Mouse (Mus musculus) spleen, adult 2 months (tissue): ENCODE measurements around the gene Gm11639. TPM values are rescaled to one million over a fixed set of nuclear protein-coding genes. Genes with fewer than 3 reads are reported as not detected.
"Not testable (repeated sequence)": the region's sequence is repeated elsewhere in the genome, so short reads cannot be mapped to it uniquely, and the experiment has no call there.

Source experiments
- DNase-seq, 2 experiments: peaks; one replicate each; pipeline versions ENCODE4 v3.0.0 to v3.0.0-alpha.2; 2012 to 2021; ENCODE audit warnings: low spot score in 2 of 2, low read depth in 1 of 2
- H3K27ac ChIP-seq: fragments of 200-500 bp; 2 replicates; pipeline ENCODE4 v1.5.1; 2012; ENCODE audit warnings: low read length, inconsistent platforms; ENCODE audit not compliant: insufficient read depth
- H3K27me3 ChIP-seq: fragments of 200-500 bp; 2 replicates; pipeline ENCODE4 v1.6.1; 2012; ENCODE audit warnings: mild to moderate bottlenecking, moderate library complexity, low read length, inconsistent platforms; ENCODE audit not compliant: control insufficient read depth, insufficient read depth
- H3K36me3 ChIP-seq: fragments of 200-500 bp; 2 replicates; pipeline ENCODE4 v1.6.1; 2012; ENCODE audit warnings: mild to moderate bottlenecking, low read length, inconsistent platforms; ENCODE audit not compliant: control insufficient read depth, insufficient read depth
- H3K4me1 ChIP-seq: fragments of 200-500 bp; 2 replicates; pipeline ENCODE4 v1.6.1; 2011; ENCODE audit warnings: inconsistent platforms; ENCODE audit not compliant: control insufficient read depth, insufficient read depth, insufficient read length
- H3K4me3 ChIP-seq: fragments of 200-500 bp; 2 replicates; pipeline ENCODE4 v1.5.1; 2011; ENCODE audit warnings: mild to moderate bottlenecking, inconsistent platforms; ENCODE audit not compliant: insufficient read depth, insufficient read length; ENCODE audit errors: extremely low read depth
- CTCF ChIP-seq: fragments of 200-500 bp; IDR thresholded peaks from 2 replicates; pipeline ENCODE4 v1.5.1; 2011; ENCODE audit warnings: mild to moderate bottlenecking, inconsistent platforms; ENCODE audit not compliant: insufficient read depth, insufficient read length, insufficient replicate concordance; ENCODE audit errors: extremely low read depth
- POLR2A ChIP-seq: fragments of 200-500 bp; IDR thresholded peaks from 2 replicates; pipeline ENCODE4 v1.6.1; 2011; ENCODE audit warnings: low read depth, low read length, inconsistent platforms
- WGBS: fragments of 180-500 bp; shearing (Covaris S2); methylation state at CpG from one replicate; pipeline ENCODE4 v1.1.7; 2018; 5-methylcytosine and 5-hydroxymethylcytosine counted together
- polyA plus RNA-seq: library from polyadenylated mRNA; depleted of rRNA; stranded (reverse); fragments of >200 nt; gene quantifications from 2 replicates; pipeline ENCODE4 v1.2.3, GENCODE M21; 2012

The Gm11639 gene
- polyA plus RNA-seq, 1 experiment, result not detected

DNA sequence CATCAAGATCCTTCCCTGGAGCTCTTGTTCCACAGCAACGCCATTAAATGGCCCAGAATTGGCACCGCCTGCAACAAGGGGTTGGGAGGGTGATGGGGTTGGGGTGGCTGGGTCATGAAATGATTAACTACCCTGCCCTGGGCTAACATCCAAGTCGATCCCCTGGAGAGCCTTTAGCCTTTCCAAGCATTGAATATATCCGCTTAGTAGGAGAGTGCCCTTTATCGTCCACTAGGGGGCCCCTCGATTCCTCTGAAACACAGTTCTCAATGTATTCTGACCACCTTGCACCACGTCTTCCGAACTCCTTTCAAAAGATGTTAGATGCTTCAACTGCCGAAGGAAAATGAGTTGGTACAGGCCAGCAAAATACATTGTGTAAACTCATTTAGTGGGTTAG lies 438.5 kb downstream of the Gm11639 start:
- 10% methylated on average over 9 of the region's 9 CpGs for WGBS
- Histone ChIP-seq H3K27me3 (no peaks in the 10 kb centered on the region), H3K4me1 (no peaks in the 10 kb centered on the region; the same call in 1 of the 2 replicates), H3K27ac (no peak overlapping the region), H3K4me3 (no peak overlapping the region), H3K36me3 (no peaks in the 10 kb centered on the region)
- peak; percentile 23 to 26 for DNase-seq
- TF ChIP-seq CTCF, result peak; percentile 49; the same call in 1 of the 2 replicates
- no peak for TF ChIP-seq POLR2A

DNA sequence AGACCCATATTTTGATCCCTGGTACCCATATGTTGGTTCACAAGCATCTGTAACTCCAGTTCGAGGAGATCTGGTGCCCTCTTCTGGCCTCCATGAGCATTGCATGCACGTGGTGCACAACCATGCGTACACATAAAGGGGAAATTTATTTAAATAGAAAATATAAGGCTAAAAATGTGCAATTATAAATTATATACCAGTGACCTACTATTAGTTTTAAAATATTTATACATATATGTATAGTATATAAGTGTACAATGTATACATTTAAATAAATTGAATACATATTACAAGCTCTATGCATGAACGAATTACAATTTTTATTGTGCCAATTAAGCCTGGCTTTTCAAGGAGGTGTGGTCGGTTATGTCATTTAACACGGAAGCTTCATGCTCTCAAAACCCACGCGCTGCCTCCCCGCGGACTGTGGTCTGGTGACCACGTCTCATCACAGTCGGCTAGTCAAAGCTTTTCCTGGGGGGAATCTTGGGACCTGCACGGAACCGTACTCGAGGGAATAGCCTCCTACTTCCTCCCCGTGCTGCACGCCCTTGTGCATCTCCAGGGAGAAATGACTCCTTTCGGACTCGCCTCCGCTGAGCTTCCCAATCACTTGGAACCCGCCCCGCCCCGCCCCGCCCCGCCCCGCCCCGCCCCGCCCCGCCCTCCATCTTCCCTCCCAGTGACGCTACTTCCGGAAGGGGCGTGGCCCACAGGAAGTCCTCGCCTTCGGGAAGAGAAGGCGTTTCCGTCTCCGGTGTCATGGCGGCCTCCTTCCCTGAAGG lies 440.4 kb downstream of the Gm11639 start, which contains the start of gene Mettl2:
TSS of gene Mettl2 (plus strand) at position 691 of the 785 bp plus-strand sequence.
- Histone ChIP-seq H3K4me1 (no peaks in the 10 kb centered on the region; the same call in 1 of the 2 replicates), H3K4me3 (peak within 1 kb of the TSS; percentile 77), H3K36me3 (peaks cover 4% of the 10 kb centered on the region; the same call in 1 of the 2 replicates), H3K27ac (no peak within 1 kb of the TSS; the same call in 1 of the 2 replicates), H3K27me3 (no peaks in the 10 kb centered on the region)
- TF ChIP-seq POLR2A, result no peak
- peak; percentile 35; the same call in 1 of the 2 replicates for TF ChIP-seq CTCF
- DNase-seq, result peak; percentile 64 to 80
- WGBS, result 2% methylated on average over 37 of the region's 38 CpGs

DNA sequence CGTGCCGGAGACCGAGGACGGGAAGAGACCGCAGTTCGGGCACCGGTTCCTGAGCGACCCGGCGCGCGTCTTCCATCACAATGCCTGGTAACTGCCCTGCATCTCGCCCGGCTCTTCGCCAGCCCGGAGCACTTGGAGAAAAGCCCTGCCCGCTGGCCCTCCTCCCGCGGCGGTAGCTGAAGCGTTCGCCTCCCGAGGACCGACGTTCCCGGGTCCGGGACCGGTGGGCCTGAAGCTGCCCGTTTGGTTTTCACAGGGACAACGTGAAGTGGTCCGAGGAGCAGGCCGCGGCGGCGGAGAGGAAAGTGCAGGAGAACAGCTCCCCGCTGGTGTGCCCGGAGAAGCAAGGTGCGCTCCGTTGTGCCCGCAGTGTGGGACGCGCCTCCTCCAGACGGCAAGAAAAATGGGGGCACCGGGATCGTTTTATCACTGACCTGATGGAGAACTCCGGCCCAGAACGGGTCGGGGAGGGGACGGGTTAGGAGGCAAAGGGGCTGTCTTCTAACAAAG lies 441.1 kb downstream of the Gm11639 start:
- WGBS, result under 1% methylated on average over 49 of the region's 49 CpGs
- no peak overlapping the region for H3K27ac ChIP-seq

DNA sequence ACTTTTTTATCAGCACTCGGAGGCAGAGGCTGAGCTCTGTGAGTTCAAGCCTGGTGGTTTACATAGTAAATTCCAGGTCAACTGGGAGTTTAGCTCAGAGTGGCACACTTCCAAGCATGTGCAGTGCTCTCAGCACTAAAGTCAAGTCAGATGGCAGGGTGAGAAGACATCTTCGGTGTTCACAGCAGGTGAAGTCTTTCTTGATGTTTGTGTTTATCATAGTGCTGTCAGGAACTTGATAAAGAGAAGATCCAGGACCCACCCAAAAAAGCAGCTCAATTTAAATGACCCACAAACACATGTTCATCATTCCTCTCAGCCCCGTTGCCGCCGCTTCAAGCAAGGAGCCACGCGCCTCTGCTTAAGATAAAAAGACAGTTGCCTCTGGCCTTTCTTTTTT lies 450.2 kb downstream of the Gm11639 start:
- Histone ChIP-seq H3K36me3 (peaks cover 50% of the 10 kb centered on the region), H3K27ac (no peak overlapping the region), H3K27me3 (no peaks in the 10 kb centered on the region), H3K4me1 (no peaks in the 10 kb centered on the region), H3K4me3 (no peak overlapping the region)
- TF ChIP-seq CTCF (no peak), POLR2A (no peak)
- no peak for DNase-seq
- WGBS, result 89% methylated on average over 7 of the region's 7 CpGs

More for the DNA sequence above, 441.1 kb downstream of the Gm11639 start:
- Histone ChIP-seq H3K36me3 (peaks cover 5% of the 10 kb centered on the region), H3K4me1 (no peaks in the 10 kb centered on the region; the same call in 1 of the 2 replicates), H3K4me3 (peak overlapping the region; percentile 77), H3K27me3 (no peaks in the 10 kb centered on the region)
- no peak for DNase-seq
- TF ChIP-seq CTCF (no peak), POLR2A (no peak)

DNA sequence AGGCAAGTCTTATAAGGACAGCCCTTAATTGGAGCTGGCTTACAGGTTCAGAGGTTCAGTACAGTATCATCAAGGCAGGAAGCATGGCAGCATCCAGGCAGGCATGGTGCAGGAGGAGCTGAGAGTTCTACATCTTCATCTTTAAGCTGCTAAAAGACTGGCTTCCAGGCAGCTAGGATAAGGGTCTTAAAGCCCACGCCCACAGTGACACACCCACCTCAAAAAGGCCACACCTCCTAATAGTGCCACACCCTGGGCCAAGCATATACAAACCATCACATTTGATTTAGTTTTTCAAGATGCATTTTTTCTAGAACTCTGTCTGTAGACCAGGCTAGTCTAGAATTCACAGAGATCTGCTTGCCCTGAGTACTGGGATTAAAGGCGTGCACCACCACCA lies 451.7 kb downstream of the Gm11639 start:
- H3K4me1 ChIP-seq, DNase-seq, H3K27me3 ChIP-seq, H3K4me3 ChIP-seq, H3K27ac ChIP-seq: not testable (repeated sequence)
- H3K36me3 ChIP-seq, result peaks cover 50% of the 10 kb centered on the region
- 87% methylated on average over 2 of the region's 2 CpGs for WGBS

DNA sequence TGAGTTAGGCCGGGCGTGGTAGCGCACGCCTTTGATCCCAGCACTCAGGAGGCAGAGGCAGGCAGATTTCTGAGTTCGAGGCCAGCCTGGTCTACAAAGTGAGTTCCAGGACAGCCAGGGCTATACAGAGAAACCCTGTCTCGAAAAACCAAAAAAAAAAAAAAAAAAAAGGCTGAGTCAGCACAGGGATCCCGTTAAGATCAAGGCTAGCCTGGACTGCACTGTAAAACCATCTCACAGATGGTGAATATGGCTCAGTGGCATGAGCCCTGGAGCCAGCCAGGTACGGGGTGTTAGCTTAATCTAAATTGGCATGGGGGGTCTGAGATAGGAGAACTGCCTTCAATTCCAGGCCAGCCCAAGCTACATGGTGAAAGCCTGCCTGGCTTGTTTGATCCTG lies 455.0 kb downstream of the Gm11639 start:
- peaks cover 28% of the 10 kb centered on the region for H3K36me3 ChIP-seq
- DNase-seq, H3K27me3 ChIP-seq, H3K27ac ChIP-seq, H3K4me1 ChIP-seq, H3K4me3 ChIP-seq: not testable (repeated sequence)
- WGBS, result 92% methylated on average over 8 of the region's 8 CpGs

DNA sequence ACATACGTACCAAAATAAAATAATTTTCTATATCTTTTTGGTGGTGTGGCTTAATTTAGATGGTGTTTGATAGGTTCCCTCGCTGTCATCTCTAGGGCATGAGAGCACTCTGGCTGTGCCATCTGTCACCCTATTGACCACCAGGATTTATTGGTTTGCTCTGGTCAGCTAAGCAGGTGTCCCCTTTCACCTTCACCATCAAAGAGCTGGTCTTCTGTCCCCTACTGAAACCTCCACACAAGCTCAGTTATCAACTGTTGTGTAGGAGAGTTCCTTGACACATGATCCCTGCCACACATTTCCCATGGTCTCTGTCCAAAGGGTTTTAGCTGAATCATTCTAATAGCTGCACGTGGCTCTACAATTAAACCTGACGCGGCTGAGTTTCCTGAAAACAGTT lies 455.6 kb downstream of the Gm11639 start:
- Histone ChIP-seq H3K27ac (no peak overlapping the region), H3K4me3 (no peak overlapping the region), H3K36me3 (peaks cover 24% of the 10 kb centered on the region), H3K27me3 (no peaks in the 10 kb centered on the region), H3K4me1 (no peaks in the 10 kb centered on the region)
- no peak for DNase-seq
- 97% methylated on average over 5 of the region's 5 CpGs for WGBS
- TF ChIP-seq POLR2A (no peak), CTCF (no peak)
